Mouse (Mus musculus) forebrain, embryonic 12.5 days (tissue): Measurements from ENCODE around the gene Ehf. TPM values are rescaled to one million over a fixed set of nuclear protein-coding genes. Genes with fewer than 3 reads are reported as not detected.

ENCODE experiments used
- ATAC-seq: fragments of 200-750 bp; cut with Nextera tagmentation; 2 replicates; pipeline ENCODE4 v1.8.0; 2017; ENCODE audit warnings: moderate TSS enrichment; ENCODE audit not compliant: low FRiP score
- H3K27ac ChIP-seq: fragments of 300-500 bp; sonication (generic); 2 replicates; pipeline ENCODE4 v1.5.1; 2016; ENCODE audit warnings: mild to moderate bottlenecking
- H3K27me3 ChIP-seq: fragments of 300-500 bp; sonication (generic); 2 replicates; pipeline ENCODE4 v1.6.1; 2016; ENCODE audit warnings: mild to moderate bottlenecking
- H3K36me3 ChIP-seq: fragments of 300-500 bp; sonication (generic); replicated peaks from 2 replicates; pipeline ENCODE4 v1.6.1; 2016; ENCODE audit warnings: mild to moderate bottlenecking
- H3K4me1 ChIP-seq: fragments of 300-500 bp; sonication (generic); 2 replicates; pipeline ENCODE4 v1.6.1; 2016
- H3K4me2 ChIP-seq: fragments of 300-500 bp; sonication (generic); 2 replicates; pipeline ENCODE4 v1.6.1; 2016; ENCODE audit warnings: mild to moderate bottlenecking, moderate library complexity
- H3K4me3 ChIP-seq: fragments of 300-500 bp; sonication (generic); replicated peaks from 2 replicates; pipeline ENCODE4 v1.5.1; 2016; ENCODE audit warnings: mild to moderate bottlenecking
- H3K9ac ChIP-seq: fragments of 300-500 bp; sonication (generic); 2 replicates; pipeline ENCODE4 v1.6.1; 2016; ENCODE audit warnings: mild to moderate bottlenecking
- H3K9me3 ChIP-seq: fragments of 300-500 bp; sonication (generic); 2 replicates; pipeline ENCODE4 v1.6.1; 2016
- WGBS: fragments of 180-500 bp; shearing (Covaris S2); methylation state at CpG from one replicate; pipeline ENCODE4 v1.1.7; 2016; 5-methylcytosine and 5-hydroxymethylcytosine counted together
- polyA plus RNA-seq: library from polyadenylated mRNA; unstranded; fragments of >200 nt; fragmentation: Nextera tagmentation; extraction: Ambion mirVana; gene quantifications from 2 replicates; pipeline ENCODE4 v1.2.1, GENCODE M21; 2016

Ehf gene
- polyA plus RNA-seq, 1 experiment from 2014 or later = 0.22 TPM

GRCm38 (mm10) chr2:103290705-103291269, 12.3 kb downstream of the Ehf start:
- no peak for ATAC-seq
- H3K4me3 ChIP-seq = no peak overlapping the region
- H3K9me3 ChIP-seq = no peaks in the 10 kb centered on the region
- no peaks in the 10 kb centered on the region for H3K36me3 ChIP-seq
- 42% methylated on average over 2 of the region's 2 CpGs for WGBS
- H3K27ac ChIP-seq = no peak overlapping the region
- H3K9ac ChIP-seq = no peak overlapping the region
- no peak overlapping the region for H3K4me2 ChIP-seq
- peaks cover 11% of the 10 kb centered on the region for H3K4me1 ChIP-seq
- 0 out of 2 replicates have a peak, but pooled peaks cover 1% of the 10 kb centered on the region for H3K27me3 ChIP-seq

- ATAC-seq = no peak
- WGBS = 93% methylated on average over 3 of the region's 3 CpGs
Measured at GRCm38 (mm10) chr2:103290167-103290566, 12.9 kb downstream of the Ehf start.

GRCm38 (mm10) chr2:103289407-103289950, 13.6 kb downstream of the Ehf start:
- ATAC-seq = no peak
- H3K9me3 ChIP-seq = no peaks in the 10 kb centered on the region
- 81% methylated on average over 7 of the region's 7 CpGs for WGBS
- H3K27me3 ChIP-seq = 0 out of 2 replicates have a peak, but pooled peaks cover 5% of the 10 kb centered on the region
- no peaks in the 10 kb centered on the region for H3K36me3 ChIP-seq
- no peak overlapping the region for H3K4me3 ChIP-seq
- H3K27ac ChIP-seq = no peak overlapping the region
- H3K9ac ChIP-seq = no peak overlapping the region
- H3K4me2 ChIP-seq = no peak overlapping the region
- H3K4me1 ChIP-seq = peaks cover 9% of the 10 kb centered on the region

More at GRCm38 (mm10) chr2:103290167-103290566, 12.9 kb downstream of the Ehf start:
- Histone ChIP-seq H3K4me2 (no peak overlapping the region), H3K4me1 (peaks cover 11% of the 10 kb centered on the region), H3K9me3 (no peaks in the 10 kb centered on the region), H3K36me3 (no peaks in the 10 kb centered on the region), H3K27me3 (0 out of 2 replicates have a peak, but pooled peaks cover 5% of the 10 kb centered on the region), H3K27ac (no peak overlapping the region), H3K4me3 (no peak overlapping the region), H3K9ac (no peak overlapping the region)

GRCm38 (mm10) chr2:103287716-103288115, 15.4 kb downstream of the Ehf start:
- peaks cover 8% of the 10 kb centered on the region; the same call in 1 of the 2 replicates for H3K4me1 ChIP-seq
- no peaks in the 10 kb centered on the region for H3K36me3 ChIP-seq
- no peak overlapping the region for H3K4me3 ChIP-seq
- no peak for ATAC-seq
- no peak overlapping the region for H3K27ac ChIP-seq
- H3K27me3 ChIP-seq = 0 out of 2 replicates have a peak, but pooled peaks cover 5% of the 10 kb centered on the region
- H3K4me2 ChIP-seq = no peak overlapping the region
- no peak overlapping the region for H3K9ac ChIP-seq
- 54% methylated on average over 5 of the region's 5 CpGs for WGBS
- H3K9me3 ChIP-seq = no peaks in the 10 kb centered on the region

GRCm38 (mm10) chr2:103285561-103285960, 17.5 kb downstream of the Ehf start:
- H3K27ac ChIP-seq = no peak overlapping the region
- no peaks in the 10 kb centered on the region for H3K36me3 ChIP-seq
- 0 out of 2 replicates have a peak, but pooled peaks cover 5% of the 10 kb centered on the region for H3K27me3 ChIP-seq
- WGBS = 19% methylated on average over 2 of the region's 2 CpGs
- H3K4me2 ChIP-seq = no peak overlapping the region
- H3K4me1 ChIP-seq = peaks cover 8% of the 10 kb centered on the region; the same call in 1 of the 2 replicates
- H3K9me3 ChIP-seq = no peaks in the 10 kb centered on the region
- H3K4me3 ChIP-seq = no peak overlapping the region
- H3K9ac ChIP-seq = no peak overlapping the region
- no peak for ATAC-seq

- Histone ChIP-seq H3K4me3 (no peak overlapping the region), H3K4me1 (peaks cover 8% of the 10 kb centered on the region; the same call in 1 of the 2 replicates), H3K27ac (no peak overlapping the region), H3K4me2 (no peak overlapping the region), H3K36me3 (no peaks in the 10 kb centered on the region), H3K27me3 (0 out of 2 replicates have a peak, but pooled peaks cover 5% of the 10 kb centered on the region), H3K9ac (no peak overlapping the region), H3K9me3 (no peaks in the 10 kb centered on the region)
- no peak for ATAC-seq
- WGBS = 65% methylated on average over 8 of the region's 8 CpGs
Measured at GRCm38 (mm10) chr2:103283730-103284129, 19.3 kb downstream of the Ehf start.

GRCm38 (mm10) chr2:103282184-103282750, 20.8 kb downstream of the Ehf start:
- Histone ChIP-seq H3K27ac (no peak overlapping the region), H3K4me2 (no peak overlapping the region), H3K27me3 (0 out of 2 replicates have a peak, but pooled peaks cover 5% of the 10 kb centered on the region), H3K4me3 (no peak overlapping the region), H3K4me1 (peaks cover 4% of the 10 kb centered on the region; the same call in 1 of the 2 replicates), H3K36me3 (no peaks in the 10 kb centered on the region), H3K9ac (no peak overlapping the region), H3K9me3 (no peaks in the 10 kb centered on the region)
- 78% methylated on average over 8 of the region's 8 CpGs for WGBS
- ATAC-seq = no peak

GRCm38 (mm10) chr2:103279927-103280326, 23.2 kb downstream of the Ehf start:
- no peak overlapping the region for H3K4me2 ChIP-seq
- no peak overlapping the region for H3K27ac ChIP-seq
- ATAC-seq = no peak
- no peaks in the 10 kb centered on the region for H3K9me3 ChIP-seq
- H3K36me3 ChIP-seq = no peaks in the 10 kb centered on the region
- no peaks in the 10 kb centered on the region for H3K27me3 ChIP-seq
- peaks cover 4% of the 10 kb centered on the region; the same call in 1 of the 2 replicates for H3K4me1 ChIP-seq
- WGBS = 90% methylated on average over 1 of the region's 1 CpGs
- H3K4me3 ChIP-seq = no peak overlapping the region
- H3K9ac ChIP-seq = no peak overlapping the region

GRCm38 (mm10) chr2:103278476-103278875, 24.6 kb downstream of the Ehf start:
- H3K36me3 ChIP-seq = no peaks in the 10 kb centered on the region
- 84% methylated on average over 1 of the region's 1 CpGs for WGBS
- H3K9ac ChIP-seq = no peak overlapping the region
- H3K27ac ChIP-seq = no peak overlapping the region
- ATAC-seq = no peak
- H3K4me1 ChIP-seq = no peaks in the 10 kb centered on the region
- H3K27me3 ChIP-seq = no peaks in the 10 kb centered on the region
- H3K4me3 ChIP-seq = no peak overlapping the region
- H3K9me3 ChIP-seq = no peaks in the 10 kb centered on the region
- no peak overlapping the region for H3K4me2 ChIP-seq

GRCm38 (mm10) chr2:103277794-103278193, 25.3 kb downstream of the Ehf start:
- WGBS = 44% methylated on average over 1 of the region's 1 CpGs
- Histone ChIP-seq H3K9me3 (no peaks in the 10 kb centered on the region), H3K4me2 (no peak overlapping the region), H3K36me3 (no peaks in the 10 kb centered on the region), H3K27ac (no peak overlapping the region), H3K4me3 (no peak overlapping the region), H3K4me1 (no peaks in the 10 kb centered on the region), H3K27me3 (no peaks in the 10 kb centered on the region), H3K9ac (no peak overlapping the region)
- no peak for ATAC-seq

GRCm38 (mm10) chr2:103275316-103275960, 27.6 kb downstream of the Ehf start:
- H3K4me1 ChIP-seq = no peaks in the 10 kb centered on the region
- no peak overlapping the region for H3K27ac ChIP-seq
- no peaks in the 10 kb centered on the region for H3K36me3 ChIP-seq
- H3K4me3 ChIP-seq = no peak overlapping the region
- no peaks in the 10 kb centered on the region for H3K27me3 ChIP-seq
- 84% methylated on average over 6 of the region's 6 CpGs for WGBS
- no peak overlapping the region for H3K4me2 ChIP-seq
- no peaks in the 10 kb centered on the region for H3K9me3 ChIP-seq
- no peak for ATAC-seq
- no peak overlapping the region for H3K9ac ChIP-seq

- no peaks in the 10 kb centered on the region for H3K27me3 ChIP-seq
- no peak overlapping the region for H3K4me2 ChIP-seq
- H3K27ac ChIP-seq = no peak overlapping the region
- ATAC-seq = no peak
- no peaks in the 10 kb centered on the region for H3K9me3 ChIP-seq
- WGBS = 92% methylated on average over 2 of the region's 2 CpGs
- H3K4me1 ChIP-seq = no peaks in the 10 kb centered on the region
- no peak overlapping the region for H3K9ac ChIP-seq
- no peak overlapping the region for H3K4me3 ChIP-seq
- no peaks in the 10 kb centered on the region for H3K36me3 ChIP-seq
Measured at GRCm38 (mm10) chr2:103274803-103275202, 28.3 kb downstream of the Ehf start.
